Mouse (Mus musculus): ENCODE measurements around the gene Katna1. TPM values are rescaled to one million over a fixed set of nuclear protein-coding genes. Genes with fewer than 3 reads are reported as not detected.
A peak's percentile ranks its signal among the peaks of the same experiment; 100 is the strongest.

The Katna1 gene
- total and polyA plus RNA-seq, 3 experiments = 43.3 to 222 (median 46.0) TPM

DNA sequence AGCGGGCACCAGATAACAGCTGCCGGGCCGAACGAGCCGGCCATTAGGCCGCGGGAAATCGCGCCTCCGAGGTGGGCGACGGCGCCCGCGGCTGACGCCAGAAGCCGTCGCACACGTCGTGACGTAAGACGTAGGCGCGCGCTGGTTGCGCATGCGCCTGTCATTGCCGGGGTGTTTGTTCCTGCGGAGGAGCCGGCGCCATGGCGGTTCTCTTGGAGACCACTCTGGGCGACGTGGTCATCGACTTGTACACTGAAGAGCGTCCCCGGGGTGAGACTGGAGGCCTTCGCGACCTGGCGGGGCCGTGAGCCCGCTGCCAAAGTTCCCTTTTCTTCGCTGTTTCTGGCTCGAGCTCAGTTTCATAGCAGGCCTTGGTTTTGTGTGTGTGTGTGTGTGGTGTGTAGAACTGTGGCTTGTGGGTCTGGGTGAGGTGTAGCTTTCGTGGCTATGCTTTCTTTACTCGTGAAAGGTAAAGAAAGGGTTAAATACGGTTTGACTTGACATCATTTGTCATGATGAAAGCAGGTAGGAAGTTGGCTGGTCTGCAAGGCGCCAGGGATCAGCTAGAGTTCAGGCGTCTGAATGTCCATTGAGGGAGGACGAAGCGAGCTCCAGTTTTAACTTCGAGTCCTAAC lies 67.1 kb downstream of the Katna1 start, which contains the start of the genes Ginm1 and Ppil4 (continued):
- TF ChIP-seq GATA1 (IDR thresholded peaks at IDR 0.05; ENCODE audit: low read depth, low read length) = peak; percentile 43; the same call in 1 of the 2 replicates
- TF ChIP-seq MAZ (IDR thresholded peaks at IDR 0.05; ENCODE audit: low read depth, low read length) = no peak
- peak; percentile 95; the same call in 1 of the 2 replicates for TF ChIP-seq E2F4 (IDR thresholded peaks at IDR 0.05; ENCODE audit: borderline replicate concordance, low read depth, low read length)
- TF ChIP-seq CHD2 (IDR thresholded peaks at IDR 0.05; ENCODE audit: low read length) = no peak
- TF ChIP-seq ZC3H11A (IDR thresholded peaks at IDR 0.05; ENCODE audit: low read depth, low read length) = peak; percentile 36; the same call in 1 of the 2 replicates
- TF ChIP-seq EP300 (IDR thresholded peaks at IDR 0.05; ENCODE audit: low read depth in 1 of 2, low read length in 2 of 2) = no peak
- TF ChIP-seq NELFE (IDR thresholded peaks at IDR 0.05; ENCODE audit: low read depth, low read length) = peak; percentile 94
- TF ChIP-seq MAFK (IDR thresholded peaks at IDR 0.05; ENCODE audit: borderline replicate concordance, low read depth, low read length) = no peak
- TF ChIP-seq MAX (IDR thresholded peaks at IDR 0.05; ENCODE audit: low read length) = peak; percentile 73
- TF ChIP-seq HCFC1 (IDR thresholded peaks at IDR 0.05; ENCODE audit: low read depth, low read length) = peak; percentile 96
- TF ChIP-seq ZMIZ1 (IDR thresholded peaks at IDR 0.05; ENCODE audit: low read depth, low read length) = peak; percentile 67
- TF ChIP-seq SIN3A (IDR thresholded peaks at IDR 0.05; ENCODE audit: low read length) = peak; percentile 95
- no peak for TF ChIP-seq MEF2A (IDR thresholded peaks at IDR 0.05; ENCODE audit: extremely low read depth, insufficient replicate concordance, low read depth, low read length, poor library complexity, severe bottlenecking)
- TF ChIP-seq TCF12 (IDR thresholded peaks at IDR 0.05; ENCODE audit: low read depth, low read length) = peak; percentile 75
- TF ChIP-seq POLR2A (IDR thresholded peaks at IDR 0.05; ENCODE audit: control insufficient read depth in 1 of 2, insufficient read depth in 1 of 2, low read depth in 1 of 2, low read length in 2 of 2, poor library complexity in 1 of 2) = peak; percentile 55 to 92; a peak in 3 of 4 replicates
- TF ChIP-seq RAD21 (IDR thresholded peaks at IDR 0.05; ENCODE audit: low read depth, low read length) = no peak
- peak; percentile 78 for TF ChIP-seq TBP (IDR thresholded peaks at IDR 0.05; ENCODE audit: low read depth, low read length)
- no peak for TF ChIP-seq POLR2AphosphoS5 (IDR thresholded peaks at IDR 0.05; ENCODE audit: borderline replicate concordance, low read depth, low read length)
- peak; percentile 94 for TF ChIP-seq NRF1 (IDR thresholded peaks at IDR 0.05; ENCODE audit: insufficient read depth, low read depth, low read length, poor library complexity, severe bottlenecking)
- TF ChIP-seq ZKSCAN1 (IDR thresholded peaks at IDR 0.05; ENCODE audit: low read depth, low read length) = no peak

DNA sequence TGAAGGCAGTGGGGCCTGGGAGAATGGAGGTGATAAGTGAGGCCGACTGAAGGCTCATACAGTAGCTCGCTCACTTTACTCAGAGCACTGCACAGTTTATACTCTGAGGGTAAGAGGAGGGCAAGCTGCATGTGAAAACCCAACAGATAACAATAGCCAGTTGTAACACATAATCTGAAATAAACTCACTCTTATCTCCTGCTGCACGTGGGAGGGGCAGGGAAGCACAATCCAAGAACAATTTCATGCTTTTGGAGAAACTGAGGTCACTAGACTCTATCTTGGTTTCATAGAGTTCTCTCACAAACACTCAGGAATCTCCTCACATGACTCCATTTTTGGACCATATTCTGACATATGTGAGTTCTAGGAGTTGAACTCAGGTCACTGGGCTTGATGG lies 75.5 kb downstream of the Katna1 start:
- Histone ChIP-seq H3K36me3 (ENCODE audit: control insufficient read depth in 1 of 2, insufficient read depth in 2 of 2, low read length in 2 of 2) (peaks cover 6 to 49% of the 10 kb centered on the region in 2 experiments), H3K4me3 (ENCODE audit: control insufficient read depth in 1 of 2, insufficient read depth in 1 of 2, low read depth in 2 of 2, low read length in 2 of 2) (no peak overlapping the region), H3K9ac (ENCODE audit: control insufficient read depth, low read depth, low read length, poor library complexity, severe bottlenecking) (no peak overlapping the region), H3K9me3 (replicated peaks; ENCODE audit: insufficient read depth, low read length) (no peaks in the 10 kb centered on the region), H3K79me2 (ENCODE audit: control insufficient read depth, insufficient read depth, low read length, poor library complexity) (no peaks in the 10 kb centered on the region), H3K27me3 (ENCODE audit: control insufficient read depth in 1 of 2, insufficient read depth in 2 of 2, low read length in 2 of 2) (no peaks in the 10 kb centered on the region), H3K27ac (ENCODE audit: control insufficient read depth, low read depth, low read length) (no peak overlapping the region), H3K4me1 (ENCODE audit: control insufficient read depth in 1 of 2, insufficient read depth in 2 of 2, low read length in 2 of 2) (peaks cover 0 to 8% of the 10 kb centered on the region in 2 experiments; a peak in 2 of 4 replicates)
- TF ChIP-seq BHLHE40 (IDR thresholded peaks at IDR 0.05; ENCODE audit: borderline replicate concordance, low read depth, low read length) = peak; percentile 56
- peak; percentile 34; the same call in 1 of the 2 replicates for TF ChIP-seq ETS1 (IDR thresholded peaks at IDR 0.05; ENCODE audit: low read depth, low read length)
- no peak for TF ChIP-seq USF2 (IDR thresholded peaks at IDR 0.05; ENCODE audit: borderline replicate concordance in 1 of 2, insufficient read depth in 1 of 2, low read depth in 1 of 2, low read length in 2 of 2)
- peak; percentile 34; the same call in 1 of the 2 replicates for TF ChIP-seq USF1 (IDR thresholded peaks at IDR 0.05; ENCODE audit: low read depth, low read length)
- peak; percentile 42; the same call in 1 of the 2 replicates for TF ChIP-seq MXI1 (IDR thresholded peaks at IDR 0.05; ENCODE audit: low read depth, low read length)
- TF ChIP-seq TCF12 (IDR thresholded peaks at IDR 0.05; ENCODE audit: low read depth, low read length) = 0 out of 2 replicates have a peak, but pooled peaks have one; percentile 12
- no peak for TF ChIP-seq MAX (IDR thresholded peaks at IDR 0.05; ENCODE audit: low read length)
- TF ChIP-seq GATA1 (IDR thresholded peaks at IDR 0.05; ENCODE audit: low read depth, low read length) = peak; percentile 53; the same call in 1 of the 2 replicates
- no peak for TF ChIP-seq ZC3H11A (IDR thresholded peaks at IDR 0.05; ENCODE audit: low read depth, low read length)
- peak; percentile 16 for DNase-seq (ENCODE audit: low read depth, low spot score)

All from MEL (cell line).